Comparison of ENCODE assay signal across 11 mouse cellular contexts in genomic region chr4:95083191-95083729, GRCm38 (mm10). TPM values are rescaled to one million over a fixed set of nuclear protein-coding genes. Genes with fewer than 3 reads are reported as not detected.
DNase-seq lines count a peak whose midpoint lies in the region; ATAC-seq lines count a peak whose summit lies in the region.
"Had no signal": no experiment of that assay in that cellular context is flagged by ENCODE, and none has a peak within 500 bp of the region (broad histone marks: within the 10 kb centered on the region; RNA-seq: fewer than 3 reads in every experiment).

No protein-coding gene starts in this region.

- H3K4me1 ChIP-seq in forebrain, embryonic 12.5 days, result peaks cover 13% of the 10 kb centered on the region; the same call in 1 of the 2 replicates
- peaks cover 26% of the 10 kb centered on the region for H3K4me1 ChIP-seq in forebrain, embryonic 10.5 days
- H3K4me1 ChIP-seq in kidney, embryonic 14.5 days (ENCODE audit: control insufficient read depth, insufficient read depth, low read length), result peaks cover 10% of the 10 kb centered on the region; the same call in 1 of the 2 replicates
- peaks cover 5% of the 10 kb centered on the region; the same call in 1 of the 2 replicates for H3K4me1 ChIP-seq in hindbrain, embryonic 16.5 days (ENCODE audit: control insufficient read depth, insufficient read depth, low read depth, low read length)

- DNase-seq in forebrain, embryonic 10.5 days (ENCODE audit: extremely low spot score, low spot score), result no peak
- no peak for DNase-seq in kidney, postnatal 36 days
- DNase-seq in adipocyte (ENCODE audit: low spot score), result peak; percentile 59
- no peak for DNase-seq in adrenal gland, adult 8-10 months
- no peak for DNase-seq in left cerebral cortex, postnatal 4 days

- H3K27me3 ChIP-seq in forebrain, embryonic 12.5 days, result 0 out of 2 replicates have a peak, but pooled peaks cover 4% of the 10 kb centered on the region
- H3K27me3 ChIP-seq in forebrain, embryonic 10.5 days (ENCODE audit: poor library complexity, severe bottlenecking), result no peaks in the 10 kb centered on the region
- H3K27me3 ChIP-seq in kidney, embryonic 14.5 days (ENCODE audit: control insufficient read depth, insufficient read depth, low read length), result no peaks in the 10 kb centered on the region
- no peaks in the 10 kb centered on the region for H3K27me3 ChIP-seq in hindbrain, embryonic 16.5 days (replicated peaks; ENCODE audit: control insufficient read depth, insufficient read depth, low read length)

- intact Hi-C loops in left cerebral cortex, postnatal 4 days (cut with DNase I), result no loop called here

- no peak overlapping the region for H3K27ac ChIP-seq in forebrain, embryonic 12.5 days
- H3K27ac ChIP-seq in forebrain, embryonic 10.5 days, result no peak overlapping the region
- peak overlapping the region; percentile 38; the same call in 1 of the 2 replicates for H3K27ac ChIP-seq in kidney, embryonic 14.5 days (ENCODE audit: low read depth, low read length)
- H3K27ac ChIP-seq in hindbrain, embryonic 16.5 days (ENCODE audit: low read depth, low read length), result no peak overlapping the region; the same call in 1 of the 2 replicates

- no peak overlapping the region for H3K4me3 ChIP-seq in forebrain, embryonic 12.5 days (replicated peaks)
- H3K4me3 ChIP-seq in forebrain, embryonic 10.5 days, result no peak overlapping the region
- H3K4me3 ChIP-seq in kidney, embryonic 14.5 days (ENCODE audit: low read length), result no peak overlapping the region
- H3K4me3 ChIP-seq in hindbrain, embryonic 16.5 days (ENCODE audit: low read length), result no peak overlapping the region
- H3K4me3 ChIP-seq: erythroblast, embryonic 14.5 days had no signal

- H3K4me2 ChIP-seq in forebrain, embryonic 12.5 days, result no peak overlapping the region
- no peak overlapping the region for H3K4me2 ChIP-seq in kidney, embryonic 14.5 days (replicated peaks; ENCODE audit: low read depth, low read length)
- H3K4me2 ChIP-seq in hindbrain, embryonic 16.5 days (ENCODE audit: low read length), result no peak overlapping the region

- peak; percentile 77; the same call in 1 of the 2 replicates for ATAC-seq in forebrain, embryonic 12.5 days (ENCODE audit: low FRiP score)
- ATAC-seq in kidney, embryonic 14.5 days (ENCODE audit: low FRiP score, low TSS enrichment), result no peak
- peak; percentile 32; the same call in 1 of the 2 replicates for ATAC-seq in hindbrain, embryonic 16.5 days
- ATAC-seq: activated CD4-positive, CD25-positive, alpha-beta regulatory T cell, adult 4 months had no signal

- 40% methylated on average over 5 of the region's 5 CpGs for WGBS in forebrain, embryonic 12.5 days
- WGBS in forebrain, embryonic 10.5 days, result 83% methylated on average over 5 of the region's 5 CpGs
- WGBS in kidney, embryonic 14.5 days, result 79% methylated on average over 5 of the region's 5 CpGs
- WGBS in hindbrain, embryonic 16.5 days, result 39% methylated on average over 5 of the region's 5 CpGs

- H3K9me3 ChIP-seq in forebrain, embryonic 12.5 days, result no peaks in the 10 kb centered on the region
- H3K9me3 ChIP-seq in forebrain, embryonic 10.5 days, result no peaks in the 10 kb centered on the region
- no peaks in the 10 kb centered on the region for H3K9me3 ChIP-seq in kidney, embryonic 14.5 days (ENCODE audit: control insufficient read depth, low read length)
- H3K9me3 ChIP-seq in hindbrain, embryonic 16.5 days (ENCODE audit: control insufficient read depth, low read length), result no peaks in the 10 kb centered on the region
- H3K9me3 ChIP-seq: G1E had no signal

- no peak overlapping the region for H3K9ac ChIP-seq in forebrain, embryonic 12.5 days
- no peak overlapping the region for H3K9ac ChIP-seq in kidney, embryonic 14.5 days (ENCODE audit: low read depth, low read length)
- H3K9ac ChIP-seq in hindbrain, embryonic 16.5 days (ENCODE audit: low read depth, low read length), result no peak overlapping the region

- no peaks in the 10 kb centered on the region for H3K36me3 ChIP-seq in forebrain, embryonic 12.5 days (replicated peaks)
- no peaks in the 10 kb centered on the region for H3K36me3 ChIP-seq in forebrain, embryonic 10.5 days (replicated peaks)
- no peaks in the 10 kb centered on the region for H3K36me3 ChIP-seq in kidney, embryonic 14.5 days (ENCODE audit: control insufficient read depth, insufficient read depth, low read length)
- H3K36me3 ChIP-seq in hindbrain, embryonic 16.5 days (ENCODE audit: control insufficient read depth, insufficient read depth, low read length), result no peaks in the 10 kb centered on the region
- H3K36me3 ChIP-seq: G1E had no signal

RNA-seq across cellular contexts. Expression of gene Jun, which starts 31.2 kb away (rescaled TPM):
- polyA plus RNA-seq in forebrain, embryonic 12.5 days (2016; fragmentation: Nextera tagmentation; extraction: Ambion mirVana), result 101 and 107 TPM in 2 replicates
- 74.2 and 82.9 TPM in 2 replicates for polyA plus RNA-seq in forebrain, embryonic 10.5 days (2016; fragmentation: Nextera tagmentation; extraction: Ambion mirVana)
- 24.0 and 30.2 TPM in 2 replicates for polyA plus RNA-seq in kidney, embryonic 14.5 days (2014; fragmentation: Nextera tagmentation; extraction: Ambion mirVana)
- 62.9 and 63.7 TPM in 2 replicates for polyA plus RNA-seq in hindbrain, embryonic 16.5 days (2015; fragmentation: Nextera tagmentation; extraction: Ambion mirVana)
- 100 to 1,000 TPM; 127 to 531 (median 331) TPM for total RNA-seq in adrenal gland, adult 8-10 months (2022)
- total RNA-seq in left cerebral cortex, postnatal 4 days (2021), result 10 to 100 TPM; 35.5 to 37.4 TPM
